Mouse (Mus musculus) neural tube, embryonic 13.5 days (tissue): ENCODE data around the gene Acot4. TPM values are rescaled to one million over a fixed set of nuclear protein-coding genes. Genes with fewer than 3 reads are reported as not detected.
"Not testable (repeated sequence)": the region's sequence is repeated elsewhere in the genome, so short reads cannot be mapped to it uniquely, and the experiment has no call there.

Experiments used
- ATAC-seq: fragments of 200-750 bp; cut with Nextera tagmentation; 2 replicates; pipeline ENCODE4 v1.8.0; 2017; ENCODE audit warnings: low read depth, mild to moderate bottlenecking, moderate TSS enrichment, moderate library complexity
- H3K27ac ChIP-seq: fragments of 300-500 bp; sonication (generic); replicated peaks from 2 replicates; pipeline ENCODE4 v1.5.1; 2015; ENCODE audit warnings: moderate library complexity, mild to moderate bottlenecking, inconsistent platforms
- H3K27me3 ChIP-seq: fragments of 300-500 bp; sonication (generic); 2 replicates; pipeline ENCODE4 v1.6.1; 2015; ENCODE audit warnings: mild to moderate bottlenecking, inconsistent platforms
- H3K36me3 ChIP-seq: fragments of 300-500 bp; sonication (generic); 2 replicates; pipeline ENCODE4 v1.6.1; 2015; ENCODE audit warnings: mild to moderate bottlenecking, inconsistent platforms
- H3K4me1 ChIP-seq: fragments of 300-500 bp; sonication (generic); replicated peaks from 2 replicates; pipeline ENCODE4 v1.6.1; 2015; ENCODE audit warnings: inconsistent platforms
- H3K4me2 ChIP-seq: fragments of 300-500 bp; sonication (generic); 2 replicates; pipeline ENCODE4 v1.6.1; 2015; ENCODE audit warnings: inconsistent platforms, mild to moderate bottlenecking, moderate library complexity
- H3K4me3 ChIP-seq: fragments of 300-500 bp; sonication (generic); 2 replicates; pipeline ENCODE4 v1.5.1; 2015; ENCODE audit warnings: mild to moderate bottlenecking, inconsistent platforms
- H3K9ac ChIP-seq: fragments of 300-500 bp; sonication (generic); 2 replicates; pipeline ENCODE4 v1.6.1; 2015; ENCODE audit warnings: moderate library complexity, mild to moderate bottlenecking, inconsistent platforms
- H3K9me3 ChIP-seq: fragments of 300-500 bp; sonication (generic); 2 replicates; pipeline ENCODE4 v1.6.1; 2016; ENCODE audit warnings: inconsistent platforms
- WGBS: fragments of 180-500 bp; shearing (Covaris S2); methylation state at CpG from one replicate; pipeline ENCODE4 v1.1.7; 2015; 5-methylcytosine and 5-hydroxymethylcytosine counted together
- polyA plus RNA-seq: library from polyadenylated mRNA; unstranded; fragments of >200 nt; fragmentation: Nextera tagmentation; extraction: Ambion mirVana; gene quantifications from 2 replicates; pipeline ENCODE4 v1.2.1, GENCODE M21; 2015

Gene Acot4
- polyA plus RNA-seq = 0.18 and 0.24 TPM in 2 replicates

GRCm38 (mm10) chr12:84038241-84038640, at the start of gene Acot4:
Gene Acot4 (plus strand): TSS chr12:84038379.
- peaks cover 10% of the 10 kb centered on the region; the same call in 1 of the 2 replicates for H3K9me3 ChIP-seq
- H3K9ac ChIP-seq = peak within 1 kb of the TSS; percentile 66
- peak within 1 kb of the TSS; percentile 62 for H3K4me2 ChIP-seq
- 8% methylated on average over 31 of the region's 32 CpGs for WGBS
- not testable (repeated sequence) for H3K27ac ChIP-seq, H3K4me1 ChIP-seq, H3K36me3 ChIP-seq, H3K27me3 ChIP-seq
- peak; percentile 67 for ATAC-seq
- H3K4me3 ChIP-seq = peak within 1 kb of the TSS; percentile 44

DNA sequence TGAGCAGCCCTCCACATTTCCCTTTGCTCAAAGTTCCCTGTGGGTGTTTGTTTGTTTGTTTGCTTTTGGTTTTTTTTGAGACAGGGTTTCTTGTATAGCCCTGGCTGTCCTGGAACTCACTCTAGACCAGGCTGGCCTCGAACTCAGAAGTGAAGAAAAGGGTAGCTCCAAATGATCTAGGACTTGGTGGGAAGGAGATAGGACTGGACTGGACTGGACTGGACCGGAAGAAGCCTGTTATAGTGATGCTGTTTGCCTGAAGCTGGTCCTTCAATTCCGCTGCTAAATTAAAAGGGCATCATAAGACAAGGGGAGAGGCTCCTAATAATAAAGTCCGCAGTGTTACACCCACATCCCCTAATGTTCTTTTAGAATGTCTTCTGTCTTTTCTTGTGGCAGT, 49.7 kb upstream of the Acot4 start:
- ATAC-seq = peak; percentile 33; the same call in 1 of the 2 replicates
- peak overlapping the region; percentile 63 for H3K4me2 ChIP-seq
- peak overlapping the region; percentile 64 for H3K4me3 ChIP-seq
- peak overlapping the region; percentile 93 for H3K27ac ChIP-seq
- H3K9me3 ChIP-seq = no peaks in the 10 kb centered on the region; the same call in 1 of the 2 replicates
- peak overlapping the region; percentile 81 for H3K9ac ChIP-seq
- no peaks in the 10 kb centered on the region for H3K27me3 ChIP-seq
- H3K36me3 ChIP-seq = no peaks in the 10 kb centered on the region; the same call in 1 of the 2 replicates
- 64% methylated on average over 4 of the region's 4 CpGs for WGBS
- H3K4me1 ChIP-seq = peaks cover 19% of the 10 kb centered on the region

GRCm38 (mm10) chr12:83989378-83989777, 48.8 kb upstream of the Acot4 start:
- Histone ChIP-seq H3K4me1 (peaks cover 19% of the 10 kb centered on the region), H3K27me3 (no peaks in the 10 kb centered on the region), H3K4me2 (peak overlapping the region; percentile 63; the same call in 1 of the 2 replicates), H3K27ac (no peak overlapping the region), H3K4me3 (no peak overlapping the region), H3K36me3 (no peaks in the 10 kb centered on the region; the same call in 1 of the 2 replicates), H3K9ac (no peak overlapping the region), H3K9me3 (no peaks in the 10 kb centered on the region; the same call in 1 of the 2 replicates)
- no peak for ATAC-seq
- WGBS = 93% methylated on average over 4 of the region's 4 CpGs

- Histone ChIP-seq H3K9ac (no peak overlapping the region), H3K27me3 (no peaks in the 10 kb centered on the region), H3K9me3 (no peaks in the 10 kb centered on the region; the same call in 1 of the 2 replicates), H3K4me3 (no peak overlapping the region), H3K27ac (no peak overlapping the region), H3K4me2 (no peak overlapping the region), H3K36me3 (no peaks in the 10 kb centered on the region), H3K4me1 (peaks cover 4% of the 10 kb centered on the region; the same call in 1 of the 2 replicates)
- 65% methylated on average over 2 of the region's 2 CpGs for WGBS
- ATAC-seq = no peak
Observed at GRCm38 (mm10) chr12:83997221-83997620, 41.0 kb upstream of the Acot4 start.

DNA sequence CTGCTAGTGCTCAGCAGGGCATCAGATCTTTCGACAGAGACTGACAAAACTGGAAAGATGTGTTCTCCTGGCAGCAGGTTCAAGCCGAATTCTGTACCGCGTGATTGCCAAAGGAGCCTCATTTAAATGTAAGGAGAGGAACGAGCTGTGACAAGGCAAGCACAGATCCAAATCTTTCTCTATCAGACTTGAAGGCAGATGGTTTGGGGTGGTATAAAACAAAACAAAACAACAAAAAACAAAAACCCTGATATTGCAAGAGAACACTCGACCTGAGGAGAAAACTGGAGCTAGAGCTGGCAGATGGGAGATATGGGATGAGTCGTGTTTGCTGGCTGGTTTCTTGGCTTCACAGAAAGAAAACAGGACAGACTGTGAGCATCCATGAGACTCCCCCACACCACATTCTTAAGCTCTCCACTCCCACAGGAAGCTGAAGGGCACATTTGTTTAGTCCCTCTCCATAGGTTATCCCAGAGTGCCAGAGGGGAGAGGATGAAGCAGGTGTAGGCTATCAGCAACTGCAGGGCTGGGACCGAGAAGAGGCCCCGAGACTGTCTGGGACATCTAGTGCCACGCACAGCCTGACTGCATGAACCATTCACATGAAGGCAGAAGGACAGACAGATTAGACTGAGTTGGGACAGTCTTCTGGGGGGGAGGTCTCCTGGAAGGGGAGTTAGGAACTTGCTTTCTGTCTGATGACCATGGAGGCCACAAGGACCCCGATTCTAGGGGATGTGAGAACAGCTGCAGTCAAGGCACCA, 39.7 kb upstream of the Acot4 start:
- H3K4me3 ChIP-seq = no peak overlapping the region
- no peak overlapping the region for H3K27ac ChIP-seq
- H3K9me3 ChIP-seq = no peaks in the 10 kb centered on the region; the same call in 1 of the 2 replicates
- no peak overlapping the region for H3K9ac ChIP-seq
- 66% methylated on average over 11 of the region's 11 CpGs for WGBS
- no peak overlapping the region for H3K4me2 ChIP-seq
- no peaks in the 10 kb centered on the region for H3K36me3 ChIP-seq
- H3K27me3 ChIP-seq = no peaks in the 10 kb centered on the region
- no peak for ATAC-seq
- peaks cover 4% of the 10 kb centered on the region; the same call in 1 of the 2 replicates for H3K4me1 ChIP-seq

DNA sequence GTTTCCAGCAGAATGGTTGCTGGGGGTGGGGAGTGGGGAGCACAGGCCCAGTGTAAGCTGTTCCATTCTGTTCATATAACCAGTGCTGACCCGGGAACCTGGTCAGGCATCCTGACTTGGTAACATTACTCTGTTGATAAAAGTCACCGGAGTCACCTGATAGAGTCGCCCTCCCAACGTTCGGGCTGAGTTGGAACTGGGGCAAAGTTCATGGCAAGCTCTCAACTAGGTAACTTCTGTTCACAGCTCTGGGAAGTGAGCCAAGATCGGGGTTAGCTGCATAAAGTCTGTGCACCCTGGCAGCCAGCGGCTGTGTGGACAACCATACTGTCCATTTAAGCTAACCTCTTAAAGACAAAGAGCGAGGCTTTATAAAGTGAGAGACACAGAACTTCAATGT, 38.9 kb upstream of the Acot4 start:
- H3K4me1 ChIP-seq, H3K9ac ChIP-seq, H3K36me3 ChIP-seq, H3K27me3 ChIP-seq, H3K9me3 ChIP-seq, H3K27ac ChIP-seq, ATAC-seq, H3K4me2 ChIP-seq, H3K4me3 ChIP-seq: not testable (repeated sequence)
- 69% methylated on average over 8 of the region's 8 CpGs for WGBS

DNA sequence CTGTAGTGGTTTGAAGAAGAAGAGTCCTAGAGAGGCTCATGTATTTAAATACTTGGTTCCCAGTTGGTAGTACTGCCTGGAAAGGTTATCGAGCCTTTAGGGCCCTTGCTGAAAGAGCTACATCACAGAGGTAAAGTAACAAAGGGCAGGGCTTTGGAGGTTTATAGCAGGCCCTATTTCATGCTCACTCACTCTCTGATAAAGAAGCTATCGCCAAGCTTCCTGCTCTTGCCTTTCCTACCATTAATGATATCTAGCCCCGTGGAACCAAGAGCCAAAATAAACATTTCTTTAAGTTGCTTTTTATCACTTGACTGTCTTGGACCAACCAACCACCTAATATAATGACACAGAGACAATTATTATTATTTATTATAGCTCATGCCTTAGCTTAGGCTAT, 37.8 kb upstream of the Acot4 start:
- no peak overlapping the region for H3K27ac ChIP-seq

GRCm38 (mm10) chr12:84003866-84004265, 34.3 kb upstream of the Acot4 start:
- H3K9ac ChIP-seq = no peak overlapping the region

More for the DNA sequence above, 37.8 kb upstream of the Acot4 start:
- ATAC-seq = no peak
- 49% methylated on average over 3 of the region's 3 CpGs for WGBS
- Histone ChIP-seq H3K4me1 (peaks cover 4% of the 10 kb centered on the region; the same call in 1 of the 2 replicates), H3K27me3 (no peaks in the 10 kb centered on the region), H3K9ac (no peak overlapping the region), H3K9me3 (no peaks in the 10 kb centered on the region; the same call in 1 of the 2 replicates), H3K4me2 (no peak overlapping the region), H3K36me3 (no peaks in the 10 kb centered on the region), H3K4me3 (no peak overlapping the region)

GRCm38 (mm10) chr12:84008251-84008650, 29.9 kb upstream of the Acot4 start:
- H3K36me3 ChIP-seq = no peaks in the 10 kb centered on the region
- peak overlapping the region; percentile 79 for H3K27ac ChIP-seq
- H3K4me3 ChIP-seq = no peak overlapping the region
- WGBS = 91% methylated on average over 10 of the region's 12 CpGs
- no peaks in the 10 kb centered on the region for H3K27me3 ChIP-seq
- no peaks in the 10 kb centered on the region for H3K9me3 ChIP-seq
- peak overlapping the region; percentile 57; the same call in 1 of the 2 replicates for H3K4me2 ChIP-seq
- no peak for ATAC-seq
- H3K9ac ChIP-seq = 0 out of 2 replicates have a peak overlapping the region, but pooled peaks have one; percentile 71
- peaks cover 39% of the 10 kb centered on the region for H3K4me1 ChIP-seq

More at GRCm38 (mm10) chr12:84003866-84004265, 34.3 kb upstream of the Acot4 start:
- Histone ChIP-seq H3K4me3 (no peak overlapping the region), H3K4me2 (no peak overlapping the region), H3K4me1 (peaks cover 10% of the 10 kb centered on the region), H3K36me3 (no peaks in the 10 kb centered on the region), H3K9me3 (no peaks in the 10 kb centered on the region; the same call in 1 of the 2 replicates), H3K27ac (no peak overlapping the region), H3K27me3 (no peaks in the 10 kb centered on the region)
- no peak for ATAC-seq
- 88% methylated on average over 1 of the region's 1 CpGs for WGBS

DNA sequence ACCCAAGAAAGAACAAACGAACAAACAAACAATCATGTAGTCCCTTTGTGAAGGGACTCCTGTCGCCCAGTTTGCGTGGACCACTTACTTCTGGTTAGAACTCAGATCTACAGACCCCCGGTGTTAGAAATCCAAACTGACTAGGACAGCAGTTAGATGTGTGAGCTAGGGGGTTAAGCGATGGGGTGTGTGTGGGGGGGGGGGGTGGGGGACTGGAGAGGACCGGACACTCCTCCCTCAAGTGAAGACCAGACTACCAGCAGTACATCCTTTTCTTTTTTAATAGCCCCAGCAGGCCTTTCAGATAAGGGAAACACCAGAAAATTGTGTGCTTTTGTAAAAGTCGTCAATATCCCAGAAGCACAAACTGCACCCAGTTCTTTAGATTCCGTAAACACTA, 29.4 kb upstream of the Acot4 start:
- Histone ChIP-seq H3K36me3 (no peaks in the 10 kb centered on the region), H3K4me2 (peak overlapping the region; percentile 57), H3K9me3 (no peaks in the 10 kb centered on the region), H3K9ac (peak overlapping the region; percentile 71; the same call in 1 of the 2 replicates), H3K27me3 (no peaks in the 10 kb centered on the region), H3K4me1 (peaks cover 44% of the 10 kb centered on the region), H3K4me3 (peak overlapping the region; percentile 48), H3K27ac (peak overlapping the region; percentile 79)
- WGBS = 43% methylated on average over 8 of the region's 8 CpGs
- ATAC-seq = peak; percentile 59; the same call in 1 of the 2 replicates

GRCm38 (mm10) chr12:84009171-84009965, 28.8 kb upstream of the Acot4 start, which contains the start of gene Acot1:
Gene Acot1 (plus strand): TSS chr12:84009490.
- ATAC-seq = peak; percentile 92
- Histone ChIP-seq H3K4me2 (peak within 1 kb of the TSS; percentile 57), H3K4me3 (peak within 1 kb of the TSS; percentile 48), H3K27ac (peak within 1 kb of the TSS; percentile 79), H3K4me1 (peaks cover 46% of the 10 kb centered on the region), H3K9ac (peak within 1 kb of the TSS; percentile 71)
- H3K9me3 ChIP-seq, H3K36me3 ChIP-seq, H3K27me3 ChIP-seq: not testable (repeated sequence)
- WGBS = under 1% methylated on average over 50 of the region's 70 CpGs

DNA sequence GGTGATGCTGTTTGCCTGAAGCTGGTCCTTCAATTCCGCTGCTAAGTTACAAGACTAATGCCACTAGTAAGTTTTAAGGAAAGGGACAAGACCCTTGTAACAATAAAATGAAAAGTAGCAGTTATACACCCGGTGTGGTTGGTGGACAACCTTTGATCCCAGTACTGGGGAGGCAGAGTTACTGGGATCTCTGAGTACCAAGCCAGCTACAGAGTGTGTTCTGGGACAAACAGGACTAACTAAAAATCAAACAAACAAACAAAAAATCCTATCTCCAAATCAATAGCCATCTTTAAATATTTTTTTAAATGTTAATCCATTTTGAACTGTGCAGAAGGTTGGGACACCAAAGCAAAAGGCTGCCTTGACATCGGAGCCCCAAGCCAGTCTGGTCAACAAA, 28.0 kb upstream of the Acot4 start:
- Histone ChIP-seq H3K4me1 (peaks cover 51% of the 10 kb centered on the region), H3K36me3 (no peaks in the 10 kb centered on the region), H3K9ac (peak overlapping the region; percentile 71), H3K27ac (peak overlapping the region; percentile 79), H3K27me3 (no peaks in the 10 kb centered on the region), H3K4me3 (peak overlapping the region; percentile 48), H3K4me2 (peak overlapping the region; percentile 57), H3K9me3 (no peaks in the 10 kb centered on the region)
- ATAC-seq = no peak
- 66% methylated on average over 3 of the region's 3 CpGs for WGBS
